Mouse (Mus musculus) lung, adult 2 months (tissue): ENCODE measurements around the gene Kcnh2.

Experiments used
- CTCF ChIP-seq: fragments of 200-500 bp; IDR thresholded peaks from 2 replicates; pipeline ENCODE4 v1.5.1; 2011; ENCODE audit warnings: mild to moderate bottlenecking, low read length, control low read depth; ENCODE audit not compliant: insufficient read depth
- POLR2A ChIP-seq: fragments of 200-500 bp; IDR thresholded peaks from 2 replicates; pipeline ENCODE4 v1.6.1; 2011; ENCODE audit warnings: low read depth, mild to moderate bottlenecking, control low read depth, low read length, borderline replicate concordance; ENCODE audit errors: extremely low read depth

DNA sequence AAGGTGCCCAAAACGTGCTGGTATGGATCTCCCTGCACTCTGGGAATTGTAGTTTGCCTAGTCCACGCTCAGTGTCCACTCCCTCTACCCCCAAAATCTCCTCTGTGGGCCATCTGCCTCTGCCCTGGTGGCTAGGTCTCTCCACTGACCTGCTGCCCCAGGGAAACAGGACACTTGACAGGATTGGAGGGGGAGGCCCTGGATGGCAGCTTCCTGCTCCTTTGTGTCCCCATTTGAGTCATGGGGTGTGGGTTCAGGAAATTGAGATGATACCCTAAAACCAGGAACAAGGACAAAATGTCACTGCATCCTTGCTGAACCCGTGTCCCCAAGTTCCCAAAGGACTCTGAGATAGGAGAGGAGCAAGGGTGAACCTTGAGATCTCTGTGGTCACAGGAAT, 12.7 kb upstream of the Kcnh2 start:
- TF ChIP-seq CTCF (no peak), POLR2A (no peak)
